Mouse (Mus musculus): ENCODE measurements around the gene Capn2. TPM values are rescaled to one million over a fixed set of nuclear protein-coding genes. Genes with fewer than 3 reads are reported as not detected.
A peak's percentile ranks its signal among the peaks of the same experiment; 100 is the strongest.

The Capn2 gene
- polyA plus RNA-seq, 1 experiment from 2014 or later, result 39.6 TPM

- ATAC-seq (no peak), DNase-seq (ENCODE audit: low spot score) (no peak)
- Histone ChIP-seq H3K9ac (ENCODE audit: low read length) (no peak overlapping the region), H3K9me3 (replicated peaks; ENCODE audit: control insufficient read depth, low read length) (no peaks in the 10 kb centered on the region), H3K4me1 (ENCODE audit: control insufficient read depth, insufficient read depth, low read length) (no peaks in the 10 kb centered on the region), H3K36me3 (ENCODE audit: control insufficient read depth, insufficient read depth, low read length) (no peaks in the 10 kb centered on the region), H3K27ac (ENCODE audit: low read depth, low read length) (no peak overlapping the region), H3K4me3 (ENCODE audit: low read depth, low read length) (no peak overlapping the region), H3K27me3 (replicated peaks; ENCODE audit: control insufficient read depth, insufficient read depth, low read length) (no peaks in the 10 kb centered on the region), H3K4me2 (ENCODE audit: low read length) (no peak overlapping the region)
- WGBS, result 85% methylated on average over 9 of the region's 9 CpGs
These were observed 17.8 kb downstream of the Capn2 start for GRCm38 (mm10) chr1:182499443-182500089.

GRCm38 (mm10) chr1:182497736-182498135 lies 19.7 kb downstream of the Capn2 start:
- H3K4me1 ChIP-seq (ENCODE audit: control insufficient read depth, insufficient read depth, low read length), result no peaks in the 10 kb centered on the region; the same call in 1 of the 2 replicates
- WGBS, result 70% methylated on average over 4 of the region's 4 CpGs
- ATAC-seq (no peak), DNase-seq (ENCODE audit: low spot score) (no peak)
- no peak overlapping the region for H3K27ac ChIP-seq (ENCODE audit: low read depth, low read length)
- H3K27me3 ChIP-seq (replicated peaks; ENCODE audit: control insufficient read depth, insufficient read depth, low read length), result no peaks in the 10 kb centered on the region
- H3K36me3 ChIP-seq (ENCODE audit: control insufficient read depth, insufficient read depth, low read length), result no peaks in the 10 kb centered on the region
- no peak overlapping the region for H3K4me2 ChIP-seq (ENCODE audit: low read length)
- no peak overlapping the region for H3K4me3 ChIP-seq (ENCODE audit: low read depth, low read length)
- H3K9me3 ChIP-seq (replicated peaks; ENCODE audit: control insufficient read depth, low read length), result no peaks in the 10 kb centered on the region
- no peak overlapping the region for H3K9ac ChIP-seq (ENCODE audit: low read length)

- Histone ChIP-seq H3K4me2 (ENCODE audit: low read length) (no peak overlapping the region), H3K9ac (ENCODE audit: low read length) (no peak overlapping the region), H3K4me1 (ENCODE audit: control insufficient read depth, insufficient read depth, low read length) (no peaks in the 10 kb centered on the region; the same call in 1 of the 2 replicates), H3K27me3 (replicated peaks; ENCODE audit: control insufficient read depth, insufficient read depth, low read length) (no peaks in the 10 kb centered on the region), H3K27ac (ENCODE audit: low read depth, low read length) (no peak overlapping the region), H3K36me3 (ENCODE audit: control insufficient read depth, insufficient read depth, low read length) (0 out of 2 replicates have a peak, but pooled peaks cover 2% of the 10 kb centered on the region), H3K9me3 (replicated peaks; ENCODE audit: control insufficient read depth, low read length) (no peaks in the 10 kb centered on the region), H3K4me3 (ENCODE audit: low read depth, low read length) (no peak overlapping the region)
- ATAC-seq (no peak), DNase-seq (ENCODE audit: low spot score) (no peak)
- WGBS, result 44% methylated on average over 6 of the region's 6 CpGs
These were observed 20.7 kb downstream of the Capn2 start for GRCm38 (mm10) chr1:182496685-182497084.

- DNase-seq (ENCODE audit: low spot score) (no peak), ATAC-seq (no peak)
- no peak overlapping the region for H3K27ac ChIP-seq (ENCODE audit: low read depth, low read length)
- no peaks in the 10 kb centered on the region; the same call in 1 of the 2 replicates for H3K4me1 ChIP-seq (ENCODE audit: control insufficient read depth, insufficient read depth, low read length)
- no peaks in the 10 kb centered on the region for H3K27me3 ChIP-seq (replicated peaks; ENCODE audit: control insufficient read depth, insufficient read depth, low read length)
- no peaks in the 10 kb centered on the region for H3K9me3 ChIP-seq (replicated peaks; ENCODE audit: control insufficient read depth, low read length)
- no peak overlapping the region for H3K4me3 ChIP-seq (ENCODE audit: low read depth, low read length)
- H3K9ac ChIP-seq (ENCODE audit: low read length), result no peak overlapping the region
- H3K4me2 ChIP-seq (ENCODE audit: low read length), result no peak overlapping the region
- H3K36me3 ChIP-seq (ENCODE audit: control insufficient read depth, insufficient read depth, low read length), result 0 out of 2 replicates have a peak, but pooled peaks cover 2% of the 10 kb centered on the region
- WGBS, result 72% methylated on average over 17 of the region's 17 CpGs
These were observed 22.9 kb downstream of the Capn2 start for GRCm38 (mm10) chr1:182494285-182495145.

- 91% methylated on average over 6 of the region's 6 CpGs for WGBS
- ATAC-seq (no peak), DNase-seq (ENCODE audit: low spot score) (no peak)
- Histone ChIP-seq H3K4me2 (ENCODE audit: low read length) (no peak overlapping the region), H3K4me3 (ENCODE audit: low read depth, low read length) (no peak overlapping the region), H3K36me3 (ENCODE audit: control insufficient read depth, insufficient read depth, low read length) (peaks cover 28% of the 10 kb centered on the region), H3K9ac (ENCODE audit: low read length) (no peak overlapping the region), H3K4me1 (ENCODE audit: control insufficient read depth, insufficient read depth, low read length) (no peaks in the 10 kb centered on the region; the same call in 1 of the 2 replicates), H3K27me3 (replicated peaks; ENCODE audit: control insufficient read depth, insufficient read depth, low read length) (no peaks in the 10 kb centered on the region), H3K9me3 (replicated peaks; ENCODE audit: control insufficient read depth, low read length) (no peaks in the 10 kb centered on the region), H3K27ac (ENCODE audit: low read depth, low read length) (no peak overlapping the region)
These were observed 25.6 kb downstream of the Capn2 start for GRCm38 (mm10) chr1:182491839-182492238.

GRCm38 (mm10) chr1:182490568-182490967 lies 26.8 kb downstream of the Capn2 start:
- 78% methylated on average over 7 of the region's 7 CpGs for WGBS
- Histone ChIP-seq H3K9ac (ENCODE audit: low read length) (no peak overlapping the region), H3K27ac (ENCODE audit: low read depth, low read length) (no peak overlapping the region), H3K9me3 (replicated peaks; ENCODE audit: control insufficient read depth, low read length) (no peaks in the 10 kb centered on the region), H3K4me2 (ENCODE audit: low read length) (no peak overlapping the region), H3K4me1 (ENCODE audit: control insufficient read depth, insufficient read depth, low read length) (no peaks in the 10 kb centered on the region; the same call in 1 of the 2 replicates), H3K36me3 (ENCODE audit: control insufficient read depth, insufficient read depth, low read length) (peaks cover 38% of the 10 kb centered on the region), H3K4me3 (ENCODE audit: low read depth, low read length) (no peak overlapping the region), H3K27me3 (replicated peaks; ENCODE audit: control insufficient read depth, insufficient read depth, low read length) (no peaks in the 10 kb centered on the region)
- ATAC-seq (0 out of 2 replicates have a peak, but pooled peaks have one; percentile 1), DNase-seq (ENCODE audit: low spot score) (peak; percentile 13)

GRCm38 (mm10) chr1:182489803-182490452 lies 27.5 kb downstream of the Capn2 start:
- Histone ChIP-seq H3K4me3 (ENCODE audit: low read depth, low read length) (peak overlapping the region; percentile 1; the same call in 1 of the 2 replicates), H3K36me3 (ENCODE audit: control insufficient read depth, insufficient read depth, low read length) (peaks cover 42% of the 10 kb centered on the region), H3K9me3 (replicated peaks; ENCODE audit: control insufficient read depth, low read length) (no peaks in the 10 kb centered on the region), H3K27ac (ENCODE audit: low read depth, low read length) (no peak overlapping the region), H3K27me3 (replicated peaks; ENCODE audit: control insufficient read depth, insufficient read depth, low read length) (no peaks in the 10 kb centered on the region), H3K9ac (ENCODE audit: low read length) (no peak overlapping the region), H3K4me2 (ENCODE audit: low read length) (peak overlapping the region; percentile 41), H3K4me1 (ENCODE audit: control insufficient read depth, insufficient read depth, low read length) (no peaks in the 10 kb centered on the region; the same call in 1 of the 2 replicates)
- peak; percentile 97 for ATAC-seq
- DNase-seq (ENCODE audit: low spot score), result peak; percentile 94
- WGBS, result 12% methylated on average over 21 of the region's 21 CpGs

- DNase-seq (ENCODE audit: low spot score), result no peak
- WGBS, result 90% methylated on average over 10 of the region's 10 CpGs
- H3K27me3 ChIP-seq (replicated peaks; ENCODE audit: control insufficient read depth, insufficient read depth, low read length), result no peaks in the 10 kb centered on the region
- no peak overlapping the region for H3K4me2 ChIP-seq (ENCODE audit: low read length)
- no peak overlapping the region for H3K27ac ChIP-seq (ENCODE audit: low read depth, low read length)
- H3K4me3 ChIP-seq (ENCODE audit: low read depth, low read length), result no peak overlapping the region
- H3K4me1 ChIP-seq (ENCODE audit: control insufficient read depth, insufficient read depth, low read length), result no peaks in the 10 kb centered on the region
- ATAC-seq, result no peak
- H3K36me3 ChIP-seq (ENCODE audit: control insufficient read depth, insufficient read depth, low read length), result peaks cover 54% of the 10 kb centered on the region
- no peaks in the 10 kb centered on the region for H3K9me3 ChIP-seq (replicated peaks; ENCODE audit: control insufficient read depth, low read length)
- no peak overlapping the region for H3K9ac ChIP-seq (ENCODE audit: low read length)
These were observed 28.9 kb downstream of the Capn2 start for GRCm38 (mm10) chr1:182488503-182488902.

Data from forebrain, embryonic 14.5 days (tissue).